Mouse (Mus musculus) liver, embryonic 14 days (tissue): ENCODE measurements around the gene Ccdc184. TPM values are rescaled to one million over a fixed set of nuclear protein-coding genes. Genes with fewer than 3 reads are reported as not detected.

Source experiments
- polyA plus RNA-seq: library from polyadenylated mRNA; depleted of rRNA; stranded (reverse); fragments of >200 nt; gene quantifications from 2 replicates; pipeline ENCODE4 v1.2.3, GENCODE M21; 2012; rRNA removed

Ccdc184 gene
- polyA plus RNA-seq: not detected in 2 replicates

DNA sequence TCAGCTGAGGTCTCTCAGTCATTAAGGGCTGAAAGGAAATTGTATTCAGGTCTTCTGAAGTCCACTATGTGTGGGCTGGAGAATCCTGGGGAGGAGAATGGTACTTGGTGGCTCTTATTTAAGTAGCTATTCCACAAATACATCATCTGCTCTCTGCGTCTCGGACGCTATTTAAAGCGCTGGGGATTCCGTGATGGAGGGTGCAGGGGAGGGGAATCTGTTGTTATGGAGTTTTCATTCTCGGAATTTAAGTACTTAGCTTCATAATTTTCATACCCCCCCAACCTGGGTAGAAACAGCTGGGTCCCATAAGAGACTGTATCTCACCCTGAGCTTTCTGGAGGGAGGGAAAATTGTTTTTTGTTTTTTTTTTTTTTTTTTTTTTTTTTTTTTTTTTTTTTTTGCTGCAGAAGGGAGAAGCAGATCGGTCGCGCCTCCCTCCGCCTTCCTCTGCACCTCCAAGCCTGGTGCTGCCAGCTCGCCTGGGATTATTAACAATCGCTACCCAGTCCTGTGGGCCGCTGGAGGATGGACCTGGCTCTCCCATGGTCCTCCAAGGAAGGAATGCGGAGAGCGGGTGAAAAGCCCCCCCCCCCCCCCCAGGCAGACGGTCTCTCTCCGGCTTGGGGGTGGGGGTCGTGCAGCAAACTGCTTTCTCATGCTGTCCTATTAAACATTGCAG, at the start of gene Ccdc184:
TSS of gene Ccdc184 (plus strand) at position 196 of the 682 bp plus-strand sequence.

DNA sequence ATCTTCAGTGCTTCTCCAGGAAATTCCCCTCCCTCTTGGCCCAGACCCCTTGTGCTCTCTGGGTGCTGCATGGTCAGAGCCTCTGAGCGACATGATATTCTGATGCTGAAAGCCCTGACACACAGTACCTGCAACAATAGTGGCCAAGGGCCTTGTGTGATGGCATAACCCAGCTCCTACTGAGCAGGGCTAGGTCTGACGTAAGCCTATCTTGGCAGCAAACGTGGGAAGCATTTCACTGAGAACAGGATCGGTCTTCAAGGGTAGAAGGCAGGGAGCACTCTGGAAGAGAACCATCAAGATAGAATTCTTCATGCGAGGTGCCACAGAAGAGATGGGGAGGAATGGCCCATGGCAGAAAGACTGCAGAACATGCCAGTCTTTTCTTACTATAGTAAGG, 1.4 kb upstream of the Ccdc184 start, which contains the start of gene Asb8:
TSS of gene Asb8 (minus strand) at position 101 of the 400 bp plus-strand sequence.

DNA sequence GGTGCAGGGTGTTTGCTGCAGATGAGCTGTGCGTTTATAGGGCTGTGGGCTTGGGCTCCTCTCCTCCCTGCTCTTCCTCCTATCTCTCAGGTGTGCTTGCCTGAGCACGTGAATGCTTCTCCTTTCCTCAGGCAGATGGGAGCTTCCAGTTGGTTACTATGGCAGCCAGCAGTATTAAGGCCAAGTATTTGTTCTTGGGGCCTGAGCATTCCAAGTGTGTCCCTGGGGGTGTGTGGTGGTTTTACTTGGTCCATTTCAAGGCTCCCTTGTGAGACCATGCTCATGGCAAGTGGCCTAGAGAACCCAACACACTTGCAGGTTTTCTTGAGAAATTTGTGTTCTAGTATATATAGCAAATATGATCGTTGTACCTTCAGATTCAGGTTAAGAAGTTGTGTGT, 28.5 kb downstream of the Ccdc184 start, which contains the start of gene Olfr288:
TSS of gene Olfr288 (minus strand) at position 101 of the 400 bp plus-strand sequence.

Other genes starting within 250 kb of the Ccdc184 start
- 9.4 and 10.8 TPM in 2 replicates for gene Tmem106c, start 203.0 kb upstream of the Ccdc184 start, polyA plus RNA-seq
- gene Col2a1, start 162.5 kb upstream of the Ccdc184 start, polyA plus RNA-seq: 0.08 and 0.26 TPM in 2 replicates
- gene Pfkm, start 74.6 kb upstream of the Ccdc184 start, polyA plus RNA-seq: 22.1 and 23.5 TPM in 2 replicates
- 10.4 and 11.8 TPM in 2 replicates for gene Senp1, start 73.4 kb upstream of the Ccdc184 start, polyA plus RNA-seq
- gene Asb8, start 1.5 kb upstream of the Ccdc184 start, polyA plus RNA-seq: 13.8 and 16.2 TPM in 2 replicates
- not detected in 2 replicates for gene Olfr288, start 28.4 kb downstream of the Ccdc184 start, polyA plus RNA-seq
- not detected in 2 replicates for gene Gm44579, start 53.8 kb downstream of the Ccdc184 start, polyA plus RNA-seq
- gene Olfr287, start 53.9 kb downstream of the Ccdc184 start, polyA plus RNA-seq: not detected in 2 replicates
- gene Olfr286, start 67.3 kb downstream of the Ccdc184 start, polyA plus RNA-seq: not detected in 2 replicates
- not detected in 2 replicates for gene H1fnt, start 90.1 kb downstream of the Ccdc184 start, polyA plus RNA-seq
- 0.09 and 0.12 TPM in 2 replicates for gene Zfp641, start 129.0 kb downstream of the Ccdc184 start, polyA plus RNA-seq
- not detected in 2 replicates for gene Olfr285, start 150.2 kb downstream of the Ccdc184 start, polyA plus RNA-seq
- gene Olfr284, start 173.8 kb downstream of the Ccdc184 start, polyA plus RNA-seq: not detected in 2 replicates
- not detected in 2 replicates for gene Olfr283, start 213.8 kb downstream of the Ccdc184 start, polyA plus RNA-seq